Mouse (Mus musculus): ENCODE data around the gene Tppp3. TPM values are rescaled to one million over a fixed set of nuclear protein-coding genes. Genes with fewer than 3 reads are reported as not detected.

Tppp3 gene
- polyA plus RNA-seq, 1 experiment from 2014 or later = 4.8 TPM

- Histone ChIP-seq H3K4me2 (no peak overlapping the region), H3K9me3 (replicated peaks) (no peaks in the 10 kb centered on the region), H3K27ac (replicated peaks) (no peak overlapping the region), H3K4me3 (replicated peaks) (no peak overlapping the region), H3K9ac (no peak overlapping the region), H3K27me3 (peaks cover 75% of the 10 kb centered on the region), H3K36me3 (replicated peaks) (no peaks in the 10 kb centered on the region), H3K4me1 (replicated peaks) (peaks cover 25% of the 10 kb centered on the region)
- no peak for ATAC-seq (ENCODE audit: insufficient read depth)
- 67% methylated on average over 6 of the region's 6 CpGs for WGBS (ENCODE audit: insufficient replicate concordance)
Measured at GRCm38 (mm10) chr8:105466246-105466645, 5.1 kb downstream of the Tppp3 start.

GRCm38 (mm10) chr8:105464595-105464994 lies 6.7 kb downstream of the Tppp3 start:
- Histone ChIP-seq H3K4me3 (replicated peaks) (no peak overlapping the region), H3K9ac (no peak overlapping the region), H3K27me3 (peaks cover 71% of the 10 kb centered on the region), H3K27ac (replicated peaks) (no peak overlapping the region), H3K4me1 (replicated peaks) (peaks cover 8% of the 10 kb centered on the region), H3K36me3 (replicated peaks) (no peaks in the 10 kb centered on the region), H3K4me2 (no peak overlapping the region), H3K9me3 (replicated peaks) (no peaks in the 10 kb centered on the region)
- WGBS (ENCODE audit: insufficient replicate concordance) = 67% methylated on average over 7 of the region's 7 CpGs
- ATAC-seq (ENCODE audit: insufficient read depth) = no peak

- Histone ChIP-seq H3K4me1 (replicated peaks) (0 out of 2 replicates have a peak, but pooled peaks cover 4% of the 10 kb centered on the region), H3K27me3 (peaks cover 63% of the 10 kb centered on the region), H3K4me3 (replicated peaks) (no peak overlapping the region), H3K9ac (no peak overlapping the region), H3K4me2 (no peak overlapping the region), H3K9me3 (replicated peaks) (no peaks in the 10 kb centered on the region), H3K36me3 (replicated peaks) (no peaks in the 10 kb centered on the region), H3K27ac (replicated peaks) (no peak overlapping the region)
- 60% methylated on average over 13 of the region's 13 CpGs for WGBS (ENCODE audit: insufficient replicate concordance)
- ATAC-seq (ENCODE audit: insufficient read depth) = no peak
Measured at GRCm38 (mm10) chr8:105461085-105461803, 10.1 kb downstream of the Tppp3 start.

GRCm38 (mm10) chr8:105455218-105455617 lies 16.1 kb downstream of the Tppp3 start:
- no peak for ATAC-seq (ENCODE audit: insufficient read depth)
- H3K9me3 ChIP-seq (replicated peaks) = no peaks in the 10 kb centered on the region
- H3K4me3 ChIP-seq (replicated peaks) = 0 out of 2 replicates have a peak overlapping the region, but pooled peaks have one; percentile 18
- H3K4me1 ChIP-seq (replicated peaks) = peaks cover 20% of the 10 kb centered on the region
- H3K27ac ChIP-seq (replicated peaks) = peak overlapping the region; percentile 55; the same call in 1 of the 2 replicates
- peaks cover 34% of the 10 kb centered on the region for H3K27me3 ChIP-seq
- WGBS (ENCODE audit: insufficient replicate concordance) = 9% methylated on average over 10 of the region's 10 CpGs
- no peaks in the 10 kb centered on the region for H3K36me3 ChIP-seq (replicated peaks)
- H3K9ac ChIP-seq = 0 out of 2 replicates have a peak overlapping the region, but pooled peaks have one; percentile 26
- H3K4me2 ChIP-seq = peak overlapping the region; percentile 51

- no peak overlapping the region for H3K4me3 ChIP-seq (replicated peaks)
- H3K36me3 ChIP-seq (replicated peaks) = no peaks in the 10 kb centered on the region
- H3K27ac ChIP-seq (replicated peaks) = no peak overlapping the region
- H3K4me1 ChIP-seq (replicated peaks) = peaks cover 29% of the 10 kb centered on the region
- WGBS (ENCODE audit: insufficient replicate concordance) = 52% methylated on average over 5 of the region's 5 CpGs
- H3K9me3 ChIP-seq (replicated peaks) = no peaks in the 10 kb centered on the region
- no peak overlapping the region for H3K4me2 ChIP-seq
- H3K27me3 ChIP-seq = peaks cover 27% of the 10 kb centered on the region
- no peak overlapping the region for H3K9ac ChIP-seq
- no peak for ATAC-seq (ENCODE audit: insufficient read depth)
Measured at GRCm38 (mm10) chr8:105454088-105454487, 17.2 kb downstream of the Tppp3 start.

- WGBS (ENCODE audit: insufficient replicate concordance) = 41% methylated on average over 5 of the region's 5 CpGs
Measured at GRCm38 (mm10) chr8:105453296-105453695, 18.0 kb downstream of the Tppp3 start.

GRCm38 (mm10) chr8:105451903-105452603 lies 19.3 kb downstream of the Tppp3 start:
- ATAC-seq (ENCODE audit: insufficient read depth) = no peak
- H3K9me3 ChIP-seq (replicated peaks) = no peaks in the 10 kb centered on the region
- no peak overlapping the region for H3K4me3 ChIP-seq (replicated peaks)
- H3K9ac ChIP-seq = no peak overlapping the region
- no peak overlapping the region for H3K4me2 ChIP-seq
- peaks cover 44% of the 10 kb centered on the region for H3K4me1 ChIP-seq (replicated peaks)
- H3K27me3 ChIP-seq = peaks cover 14% of the 10 kb centered on the region
- H3K27ac ChIP-seq (replicated peaks) = no peak overlapping the region
- WGBS (ENCODE audit: insufficient replicate concordance) = 62% methylated on average over 15 of the region's 15 CpGs
- no peaks in the 10 kb centered on the region for H3K36me3 ChIP-seq (replicated peaks)

More at GRCm38 (mm10) chr8:105453296-105453695, 18.0 kb downstream of the Tppp3 start:
- Histone ChIP-seq H3K9me3 (replicated peaks) (no peaks in the 10 kb centered on the region), H3K27ac (replicated peaks) (0 out of 2 replicates have a peak overlapping the region, but pooled peaks have one; percentile 1), H3K4me2 (no peak overlapping the region), H3K36me3 (replicated peaks) (no peaks in the 10 kb centered on the region), H3K9ac (no peak overlapping the region), H3K4me1 (replicated peaks) (peaks cover 37% of the 10 kb centered on the region), H3K27me3 (peaks cover 23% of the 10 kb centered on the region), H3K4me3 (replicated peaks) (no peak overlapping the region)
- no peak for ATAC-seq (ENCODE audit: insufficient read depth)

GRCm38 (mm10) chr8:105450977-105451376 lies 20.3 kb downstream of the Tppp3 start:
- H3K4me3 ChIP-seq (replicated peaks) = no peak overlapping the region
- no peaks in the 10 kb centered on the region for H3K9me3 ChIP-seq (replicated peaks)
- H3K4me2 ChIP-seq = no peak overlapping the region
- H3K9ac ChIP-seq = no peak overlapping the region
- H3K4me1 ChIP-seq (replicated peaks) = peaks cover 50% of the 10 kb centered on the region
- H3K36me3 ChIP-seq (replicated peaks) = no peaks in the 10 kb centered on the region
- H3K27me3 ChIP-seq = peaks cover 14% of the 10 kb centered on the region
- WGBS (ENCODE audit: insufficient replicate concordance) = 65% methylated on average over 1 of the region's 1 CpGs
- ATAC-seq (ENCODE audit: insufficient read depth) = no peak
- no peak overlapping the region for H3K27ac ChIP-seq (replicated peaks)

- ATAC-seq (ENCODE audit: insufficient read depth) = peak; percentile 99
- H3K9me3 ChIP-seq (replicated peaks) = no peaks in the 10 kb centered on the region
- 0 out of 2 replicates have a peak overlapping the region, but pooled peaks have one; percentile 14 for H3K4me3 ChIP-seq (replicated peaks)
- H3K4me1 ChIP-seq (replicated peaks) = peaks cover 58% of the 10 kb centered on the region
- peak overlapping the region; percentile 86 for H3K27ac ChIP-seq (replicated peaks)
- H3K4me2 ChIP-seq = peak overlapping the region; percentile 62
- peak overlapping the region; percentile 10 for H3K9ac ChIP-seq
- no peaks in the 10 kb centered on the region for H3K36me3 ChIP-seq (replicated peaks)
- peaks cover 14% of the 10 kb centered on the region for H3K27me3 ChIP-seq
- WGBS (ENCODE audit: insufficient replicate concordance) = 32% methylated on average over 5 of the region's 5 CpGs
Measured at GRCm38 (mm10) chr8:105448596-105448995, 22.7 kb downstream of the Tppp3 start.

- H3K9ac ChIP-seq = peak overlapping the region; percentile 10
- ATAC-seq (ENCODE audit: insufficient read depth) = peak; percentile 99
Measured at GRCm38 (mm10) chr8:105448188-105448587, 23.1 kb downstream of the Tppp3 start.

GRCm38 (mm10) chr8:105446127-105446552 lies 25.2 kb downstream of the Tppp3 start:
- Histone ChIP-seq H3K4me3 (replicated peaks) (no peak overlapping the region), H3K27ac (replicated peaks) (peak overlapping the region; percentile 34), H3K9ac (no peak overlapping the region), H3K4me1 (replicated peaks) (peaks cover 56% of the 10 kb centered on the region), H3K4me2 (no peak overlapping the region), H3K9me3 (replicated peaks) (no peaks in the 10 kb centered on the region), H3K27me3 (peaks cover 18% of the 10 kb centered on the region), H3K36me3 (replicated peaks) (no peaks in the 10 kb centered on the region)
- no peak for ATAC-seq (ENCODE audit: insufficient read depth)
- WGBS (ENCODE audit: insufficient replicate concordance) = 52% methylated on average over 4 of the region's 4 CpGs

More at GRCm38 (mm10) chr8:105448188-105448587, 23.1 kb downstream of the Tppp3 start:
- H3K36me3 ChIP-seq (replicated peaks) = no peaks in the 10 kb centered on the region
- peaks cover 58% of the 10 kb centered on the region for H3K4me1 ChIP-seq (replicated peaks)
- H3K27ac ChIP-seq (replicated peaks) = peak overlapping the region; percentile 86
- H3K27me3 ChIP-seq = peaks cover 14% of the 10 kb centered on the region
- 0 out of 2 replicates have a peak overlapping the region, but pooled peaks have one; percentile 14 for H3K4me3 ChIP-seq (replicated peaks)
- no peaks in the 10 kb centered on the region for H3K9me3 ChIP-seq (replicated peaks)
- 24% methylated on average over 3 of the region's 3 CpGs for WGBS (ENCODE audit: insufficient replicate concordance)
- peak overlapping the region; percentile 62 for H3K4me2 ChIP-seq
